Mouse (Mus musculus) heart, adult 8-10 months (tissue): ENCODE measurements around the gene Klhdc8b. TPM values are rescaled to one million over a fixed set of nuclear protein-coding genes. Genes with fewer than 3 reads are reported as not detected.
A peak's percentile ranks its signal among the peaks of the same experiment; 100 is the strongest.

ENCODE experiments used
- DNase-seq: peaks from one replicate; pipeline ENCODE4 v3.0.0; 2022; ENCODE audit warnings: low spot score
- total RNA-seq, 4 experiments: library from RNA; stranded (reverse); gene quantifications; 2 replicates each; pipeline ENCODE4 v1.2.4; 2022

The Klhdc8b gene
- total RNA-seq, 4 experiments from 2014 or later, result 3.9 to 6.7 (median 5.8) TPM

DNA sequence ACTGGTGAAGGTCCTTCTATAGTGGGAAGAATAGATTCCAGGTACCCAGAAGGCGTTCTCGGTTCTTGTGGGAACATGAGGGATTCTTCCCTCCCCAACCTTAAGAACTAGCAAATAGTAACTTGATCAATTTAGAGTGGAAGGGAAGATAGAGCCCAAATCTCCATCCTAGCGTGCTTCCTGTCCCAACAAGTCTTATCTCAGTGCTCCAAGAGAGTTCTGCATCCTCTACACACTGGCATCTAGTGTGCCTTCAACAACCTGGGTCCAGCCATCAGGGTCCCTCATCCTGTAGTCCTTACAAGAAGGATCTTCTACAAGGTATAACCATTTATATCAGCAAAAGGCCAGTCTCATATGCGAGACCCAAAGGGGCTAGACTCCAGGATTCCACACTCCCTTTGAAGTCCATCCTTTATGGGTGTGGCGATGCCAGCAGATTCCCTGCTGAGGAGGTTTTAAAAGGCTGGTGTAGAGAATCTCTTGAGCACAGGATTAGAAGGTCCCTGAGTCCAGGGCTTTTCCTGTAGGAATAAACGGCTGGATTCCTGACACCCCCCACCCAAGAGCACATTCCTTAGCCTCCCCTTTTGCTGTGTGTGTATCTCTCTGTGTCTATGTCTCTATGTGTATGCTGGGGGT lies 9.7 kb downstream of the Klhdc8b start:
- DNase-seq, result no peak

DNA sequence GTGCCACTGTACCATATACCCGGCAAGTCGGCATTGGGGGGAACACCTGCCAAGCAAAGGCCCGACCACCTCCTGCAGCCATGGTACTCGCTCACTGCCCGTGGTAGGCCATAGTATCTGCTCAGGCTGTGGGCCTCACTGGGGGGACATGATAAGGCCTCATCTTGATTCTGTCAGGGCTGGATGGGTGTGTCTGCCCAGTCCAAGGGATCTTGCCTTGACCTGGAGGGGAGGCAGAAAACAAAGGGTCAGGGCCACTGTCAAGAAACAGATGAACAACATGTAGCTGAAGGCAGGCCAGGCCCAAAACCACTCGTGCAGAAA lies 10.2 kb downstream of the Klhdc8b start:
- no peak for DNase-seq

DNA sequence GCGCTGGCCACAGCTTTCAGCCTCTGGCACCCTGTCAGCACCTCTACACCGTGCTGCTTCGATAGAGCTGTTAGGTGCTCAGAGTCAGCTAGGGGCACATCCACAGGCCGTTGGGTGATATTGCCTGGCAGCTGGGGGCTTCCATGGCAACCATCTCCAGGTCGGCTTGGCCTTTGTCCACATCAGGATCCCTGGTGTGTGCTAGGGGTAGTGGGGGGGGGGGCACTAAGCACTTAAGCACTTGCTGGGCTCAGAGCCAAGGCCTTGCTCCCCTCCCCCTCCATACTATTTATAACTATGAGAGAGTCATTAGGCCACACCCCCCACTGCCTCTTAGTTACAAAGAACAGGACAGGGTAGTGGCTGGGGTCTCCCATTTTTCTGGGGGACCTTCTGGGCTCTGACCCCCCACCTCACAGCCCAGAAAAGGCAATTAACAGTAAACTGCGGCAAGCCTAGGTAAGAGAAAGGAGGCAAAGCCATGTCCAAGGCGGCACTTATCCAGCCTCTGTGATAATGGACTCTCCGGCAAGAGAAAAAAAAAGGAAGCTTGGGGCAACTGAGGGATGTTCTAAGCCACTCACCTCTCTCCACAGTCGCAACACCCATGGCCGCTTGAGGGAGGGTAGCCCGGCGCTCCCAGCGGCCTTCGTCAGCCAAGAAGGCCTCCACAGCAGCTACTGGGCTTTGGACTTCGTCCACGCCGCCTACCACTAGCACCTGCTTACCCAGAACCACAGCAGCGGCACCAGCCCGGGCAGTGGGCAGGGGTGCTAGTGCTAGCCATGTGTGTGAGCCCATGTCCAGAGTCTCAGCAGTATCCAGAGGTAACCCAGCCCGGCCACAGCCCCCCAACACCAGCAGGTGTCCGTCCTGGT lies 10.8 kb downstream of the Klhdc8b start:
- DNase-seq, result no peak

DNA sequence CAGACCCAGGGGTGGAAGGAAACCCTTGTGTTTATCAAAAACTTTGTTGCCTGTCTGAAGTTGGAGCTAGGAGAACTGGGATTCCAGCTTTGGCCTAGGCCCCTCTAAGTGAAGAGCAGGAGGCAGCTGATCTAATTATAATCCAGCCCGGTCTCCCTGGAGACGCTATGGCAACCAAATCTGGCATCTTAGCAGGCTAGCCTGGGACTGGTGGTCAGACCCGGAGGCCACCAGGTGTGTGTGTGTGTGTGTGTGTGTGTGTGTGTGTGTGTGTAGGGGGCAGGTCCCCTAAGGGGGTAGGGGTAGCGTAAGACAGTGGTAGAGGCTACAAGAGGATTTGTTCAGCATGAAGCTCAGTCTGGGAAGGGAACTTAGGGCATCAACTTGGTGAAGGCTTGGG lies 11.5 kb downstream of the Klhdc8b start:
- no peak for DNase-seq

DNA sequence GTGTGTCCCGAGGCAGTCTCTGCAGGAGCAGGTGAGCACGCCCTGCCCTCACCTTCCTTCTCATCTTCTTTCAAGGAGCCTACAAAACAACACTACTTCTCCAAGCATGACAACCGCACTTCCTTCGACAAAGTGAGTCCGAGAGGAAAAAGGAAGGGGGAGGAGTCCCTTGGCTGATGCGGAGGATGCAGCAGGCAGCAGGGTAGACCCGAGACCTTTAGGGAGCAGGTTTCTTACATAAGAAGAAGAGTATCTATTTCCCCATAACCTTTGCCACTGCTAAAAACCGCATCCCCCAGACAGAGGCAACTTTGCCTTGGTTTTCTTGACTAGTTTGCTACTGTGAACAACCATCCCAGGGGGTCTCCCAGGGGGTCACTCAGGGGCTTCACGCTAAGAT lies 16.3 kb downstream of the Klhdc8b start:
- no peak for DNase-seq

DNA sequence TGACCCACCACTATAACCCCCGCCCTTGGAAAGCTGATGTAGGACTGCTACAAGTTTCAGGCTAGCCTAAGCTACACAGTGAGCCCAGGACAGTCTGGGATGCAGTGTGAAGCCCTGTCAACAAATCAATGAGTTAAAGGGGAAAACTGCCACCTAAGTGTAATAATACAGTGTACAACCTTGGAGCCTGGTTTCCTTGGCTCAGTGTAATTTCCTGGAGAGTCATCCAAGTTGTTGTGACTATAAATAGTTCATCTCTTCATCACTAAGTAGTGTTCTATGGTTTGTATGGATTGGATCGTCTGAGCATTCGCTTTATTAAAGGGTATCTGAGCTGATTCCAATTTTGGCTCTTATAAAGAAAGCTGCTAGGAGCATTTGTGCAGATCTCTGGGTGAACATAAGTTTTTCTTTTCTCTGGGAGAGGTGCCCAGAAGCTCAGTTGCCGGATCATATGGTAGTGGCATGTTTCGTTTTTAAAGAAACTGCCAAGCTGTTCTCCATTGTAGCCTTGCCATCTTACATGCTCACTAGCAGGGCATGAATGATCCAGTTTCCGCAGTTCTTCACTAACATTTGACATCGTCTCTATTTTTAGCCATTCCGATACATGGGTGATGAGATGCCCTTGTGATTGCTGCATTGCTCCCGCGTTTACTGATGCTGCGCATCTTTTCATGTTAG lies 20.0 kb downstream of the Klhdc8b start:
- no peak for DNase-seq

DNA sequence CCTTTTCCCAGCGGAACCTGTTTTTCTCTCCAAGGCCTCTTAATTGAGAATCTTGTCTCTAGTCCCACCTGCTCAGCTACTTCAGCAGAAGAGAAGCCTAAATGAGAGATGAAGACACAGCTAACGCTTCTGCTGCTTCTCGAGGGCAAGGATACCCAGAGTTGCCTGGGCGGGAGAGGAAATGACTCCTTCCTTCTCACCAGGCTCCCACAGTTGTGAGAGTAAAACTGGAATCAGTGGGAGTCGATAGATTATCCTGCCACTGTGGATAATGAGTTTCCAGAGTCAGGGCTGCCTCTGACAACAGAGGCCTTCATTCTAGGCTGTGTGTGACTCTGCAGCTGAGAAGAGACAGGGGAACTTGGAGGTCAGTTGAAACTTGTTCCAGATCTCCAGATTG lies 20.9 kb downstream of the Klhdc8b start:
- no peak for DNase-seq

DNA sequence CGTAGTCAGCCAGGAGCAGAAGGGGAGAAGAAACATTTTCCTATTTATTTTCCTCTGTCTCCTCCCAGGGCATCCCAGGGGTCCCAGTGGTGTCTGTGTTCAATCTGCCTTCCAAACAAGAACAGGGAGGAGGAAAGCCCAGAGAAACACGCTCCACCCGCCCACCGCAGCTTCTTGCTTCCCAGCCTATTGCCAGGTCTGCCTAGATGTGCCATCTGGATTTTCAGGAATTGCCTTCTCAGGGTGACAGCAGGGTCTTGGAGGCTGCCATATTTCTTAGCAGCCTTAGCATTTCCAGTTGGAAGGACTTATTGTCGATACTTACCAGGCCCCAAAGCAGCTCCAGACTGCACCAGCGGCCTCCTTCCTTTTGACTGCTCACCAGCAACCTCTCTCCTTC lies 22.2 kb downstream of the Klhdc8b start:
- no peak for DNase-seq

DNA sequence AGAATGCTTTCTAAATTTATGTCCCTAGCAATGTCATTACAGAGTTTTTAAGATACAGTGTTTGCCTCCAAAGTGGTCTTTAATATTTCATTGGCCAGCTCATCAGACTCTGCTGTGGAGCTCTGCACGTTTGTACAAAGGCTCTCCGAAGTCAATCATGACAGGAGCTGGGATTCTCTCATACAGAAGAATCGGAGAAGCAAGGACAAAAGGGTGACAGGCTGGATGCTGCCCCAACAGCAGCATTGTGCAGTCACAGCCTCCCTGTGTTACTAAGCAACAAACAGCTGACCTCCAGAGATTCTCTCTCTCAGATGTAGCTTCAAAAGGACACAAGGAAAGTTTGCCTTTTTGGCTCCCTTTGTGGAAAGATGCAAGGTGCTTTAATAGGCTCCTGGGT lies 25.2 kb downstream of the Klhdc8b start, which contains the start of gene BC048562:
TSS of gene BC048562 (plus strand) at position 301 of the 400 bp plus-strand sequence.
- DNase-seq, result no peak

DNA sequence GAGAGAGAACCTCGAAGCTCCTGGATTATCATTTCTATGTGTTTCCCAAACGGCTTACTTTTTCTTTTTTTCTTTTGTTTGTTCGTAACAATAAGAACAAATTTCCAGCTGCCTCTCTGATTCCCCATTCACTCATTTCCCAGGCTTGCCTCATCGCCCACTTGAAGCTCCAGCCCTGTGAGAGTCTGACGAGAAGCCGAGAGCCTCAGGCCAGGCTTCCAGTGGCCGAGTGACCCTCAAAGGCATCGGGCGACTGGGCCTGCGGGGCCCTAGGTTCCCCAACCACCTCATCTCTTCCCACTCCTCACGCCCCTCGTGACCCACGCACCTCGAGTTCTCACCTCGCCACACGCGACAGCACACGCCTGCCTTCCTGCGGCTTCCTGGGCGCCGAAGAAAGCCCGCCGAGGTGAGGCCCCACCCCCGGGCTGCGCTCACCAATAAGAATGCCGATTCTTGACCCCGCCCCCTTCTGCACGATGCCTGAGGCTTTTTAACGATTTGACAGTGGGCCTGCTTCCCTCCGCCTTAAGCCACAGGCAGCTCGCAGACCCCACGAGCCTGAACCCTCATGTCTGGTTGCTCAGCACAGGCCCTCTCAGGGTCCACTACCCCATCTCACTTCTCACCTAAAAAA lies 29.8 kb downstream of the Klhdc8b start:
- DNase-seq, result no peak

DNA sequence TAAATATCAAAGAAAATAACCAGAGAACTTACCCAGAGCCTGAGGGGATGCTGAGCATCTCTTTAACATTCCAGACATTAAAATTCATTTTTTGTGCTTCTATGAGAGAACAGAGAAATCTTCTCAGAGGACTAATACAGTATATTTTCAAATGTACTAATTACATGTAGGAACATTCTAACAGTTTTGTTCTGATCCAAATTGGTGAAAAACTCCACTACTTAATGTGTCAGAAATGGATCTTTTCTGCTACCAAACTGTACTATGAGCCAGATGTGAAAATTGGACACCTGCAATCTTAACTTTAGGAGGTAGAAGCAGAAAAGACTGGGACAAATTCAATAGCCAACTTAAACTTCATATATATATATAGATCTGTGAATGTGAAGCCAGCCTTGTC lies 33.0 kb downstream of the Klhdc8b start, which contains the start of gene Ccdc36:
TSS of gene Ccdc36 (minus strand) at position 101 of the 400 bp plus-strand sequence.
- no peak for DNase-seq

DNA sequence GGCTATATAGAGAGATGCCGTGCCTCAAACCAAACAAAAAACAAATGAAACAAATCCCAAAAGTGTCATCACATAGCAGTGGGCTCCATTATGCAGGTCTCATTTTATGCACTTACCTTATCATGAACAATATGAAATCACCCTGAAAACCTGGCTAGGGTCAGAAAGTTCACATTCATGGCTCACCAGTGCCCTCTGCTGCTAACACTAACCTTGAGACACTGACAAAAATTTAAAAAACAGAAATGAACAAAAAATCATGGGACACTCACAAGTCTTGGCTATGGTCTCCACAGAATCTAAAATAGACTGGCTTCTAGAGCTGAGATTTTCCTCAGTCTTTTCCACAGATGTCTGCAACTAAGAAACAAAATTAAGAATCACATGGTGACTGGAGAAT lies 49.2 kb downstream of the Klhdc8b start:
- no peak for DNase-seq

DNA sequence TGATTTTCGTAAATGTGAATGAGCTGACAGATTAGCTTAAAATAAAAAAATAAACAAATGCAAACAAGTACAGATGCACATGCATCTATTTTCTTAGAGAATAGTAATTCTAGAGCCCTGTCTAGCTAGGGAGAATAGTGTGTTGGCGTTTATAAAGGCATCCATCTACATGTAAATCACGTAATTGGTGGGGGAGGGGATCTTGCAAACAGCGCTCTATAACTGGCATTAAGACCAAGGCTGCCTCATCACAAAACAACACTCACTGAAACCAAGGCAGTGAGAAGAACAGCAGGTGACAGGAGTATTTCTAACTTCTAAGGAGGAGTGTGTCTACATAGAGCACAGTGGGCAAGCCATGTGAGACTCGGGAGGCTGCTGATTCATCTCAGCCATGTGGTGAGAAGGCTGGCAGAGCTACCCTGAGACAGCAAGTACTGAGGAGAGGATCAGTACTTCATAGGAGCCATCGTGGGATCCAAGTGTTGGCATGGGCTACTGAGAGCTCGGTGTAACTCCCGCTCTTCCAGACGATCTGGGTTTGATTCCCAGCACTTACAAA lies 49.9 kb downstream of the Klhdc8b start:
- no peak for DNase-seq

DNA sequence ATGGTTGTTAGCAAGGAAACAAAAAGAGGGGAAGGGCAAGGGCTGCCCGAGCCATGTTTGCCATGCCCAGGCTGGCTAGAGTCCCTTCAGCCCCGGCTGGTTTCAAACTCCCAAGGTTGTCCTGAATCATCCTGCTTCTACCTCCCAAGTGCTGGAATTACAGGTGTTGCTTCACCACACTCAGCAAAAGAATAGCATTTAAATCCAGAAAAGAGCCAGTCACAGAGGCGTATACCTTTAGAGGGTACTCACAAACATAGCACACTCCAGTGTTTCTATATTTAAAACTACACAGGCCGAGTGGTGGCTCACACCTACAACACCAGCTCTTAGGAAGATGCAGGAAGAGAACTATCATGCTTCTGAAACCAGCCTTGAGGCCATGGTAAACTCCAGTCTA lies 51.8 kb downstream of the Klhdc8b start:
- DNase-seq, result no peak

DNA sequence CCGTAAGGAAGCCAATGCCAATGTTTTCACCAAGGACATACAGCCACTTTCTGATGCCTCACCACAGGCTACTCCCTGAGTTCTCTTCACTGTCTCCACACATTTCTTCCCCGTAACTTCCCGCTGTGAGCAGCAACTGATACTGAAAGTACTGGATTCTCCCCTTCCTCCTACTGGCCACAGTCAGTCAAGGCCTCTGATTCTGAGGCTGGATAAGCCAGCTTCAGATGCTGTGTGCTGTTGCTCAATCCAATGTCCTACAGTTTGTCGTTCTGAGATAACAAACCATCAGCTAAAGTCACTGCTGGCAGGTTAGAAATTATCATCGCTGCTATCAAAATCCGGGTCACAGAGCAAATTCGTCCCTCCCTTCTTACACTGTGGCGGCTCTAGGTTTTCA lies 56.9 kb downstream of the Klhdc8b start:
- no peak for DNase-seq

DNA sequence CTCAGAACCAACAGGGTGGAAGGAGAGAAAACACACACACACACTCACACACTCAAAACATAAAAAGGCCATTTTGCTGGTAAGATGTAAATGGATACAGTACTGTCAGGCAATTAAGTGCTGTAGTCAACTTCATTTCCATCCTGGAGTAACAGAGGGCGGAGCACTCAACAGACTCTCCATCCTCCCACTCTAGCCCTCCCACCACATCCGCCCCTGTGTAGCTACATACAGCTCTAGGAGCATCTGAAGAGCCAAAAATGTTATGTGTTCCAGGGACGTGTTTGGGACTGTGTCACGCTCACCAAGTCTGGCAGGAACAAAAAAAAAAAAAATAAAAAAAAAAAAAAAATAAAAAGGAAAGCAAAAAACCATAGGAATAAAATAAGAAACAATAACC lies 58.3 kb downstream of the Klhdc8b start:
- DNase-seq, result no peak

DNA sequence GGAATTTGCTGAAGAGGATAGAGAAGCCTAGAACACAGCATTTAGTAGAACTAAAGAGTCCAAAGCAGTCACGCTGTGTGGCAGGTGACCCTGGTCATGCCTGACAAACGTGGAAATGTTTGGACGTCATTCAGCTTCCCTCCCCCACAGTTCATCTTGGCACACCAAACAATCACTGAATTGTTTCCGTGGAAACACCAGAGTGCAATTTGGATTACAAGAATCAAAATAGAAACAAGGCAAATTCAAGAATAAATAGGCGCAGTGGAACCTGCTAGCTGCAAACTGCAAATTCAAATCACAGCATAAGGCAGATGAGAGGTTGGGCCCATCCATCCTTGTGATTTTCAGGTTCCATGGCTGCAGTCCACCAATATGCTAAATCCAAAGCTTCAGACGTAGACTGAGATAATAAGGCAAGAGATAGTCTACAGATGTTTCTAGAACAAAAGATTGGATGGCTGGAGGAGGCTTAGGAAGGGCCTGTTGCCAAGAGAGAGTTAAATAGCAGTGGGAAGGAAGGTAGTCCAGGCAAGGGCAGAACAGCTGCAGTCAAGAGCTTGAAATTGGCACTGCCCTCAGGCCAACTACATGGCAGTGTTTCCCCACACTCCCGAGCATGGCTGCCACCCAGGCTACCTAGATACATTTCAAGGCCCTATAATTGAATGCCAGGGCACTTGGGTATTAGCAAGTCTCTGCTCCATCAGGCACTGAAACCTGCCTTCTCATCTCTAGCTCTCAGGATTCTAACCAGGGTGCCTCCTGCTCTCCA lies 60.0 kb downstream of the Klhdc8b start:
- DNase-seq, result peak; percentile 33

DNA sequence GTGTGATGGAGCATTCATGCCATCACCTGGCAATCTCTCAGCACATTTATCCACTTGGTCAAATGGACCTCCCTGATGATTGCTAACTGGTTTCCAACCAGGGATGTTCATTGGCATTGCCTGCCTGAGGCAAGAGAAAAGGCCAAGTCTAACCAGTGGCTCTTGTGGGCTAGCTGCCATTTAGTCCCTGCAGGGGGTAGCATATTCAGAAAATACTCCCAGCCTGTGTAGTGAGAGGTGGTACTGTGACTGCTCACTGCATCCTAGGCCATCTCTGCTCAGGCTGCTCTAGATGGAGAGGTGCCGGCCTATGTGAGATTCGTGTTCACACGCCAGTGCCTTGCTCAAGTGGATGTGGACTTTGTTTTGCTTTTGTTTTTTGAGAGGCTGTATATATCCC lies 63.1 kb downstream of the Klhdc8b start:
- DNase-seq, result no peak
